Mouse (Mus musculus): ENCODE data around the gene Rnf31. TPM values are rescaled to one million over a fixed set of nuclear protein-coding genes. Genes with fewer than 3 reads are reported as not detected.

The Rnf31 gene
- total and polyA plus RNA-seq, 2 experiments from 2014 or later = 13.6 to 15.0 TPM

DNA sequence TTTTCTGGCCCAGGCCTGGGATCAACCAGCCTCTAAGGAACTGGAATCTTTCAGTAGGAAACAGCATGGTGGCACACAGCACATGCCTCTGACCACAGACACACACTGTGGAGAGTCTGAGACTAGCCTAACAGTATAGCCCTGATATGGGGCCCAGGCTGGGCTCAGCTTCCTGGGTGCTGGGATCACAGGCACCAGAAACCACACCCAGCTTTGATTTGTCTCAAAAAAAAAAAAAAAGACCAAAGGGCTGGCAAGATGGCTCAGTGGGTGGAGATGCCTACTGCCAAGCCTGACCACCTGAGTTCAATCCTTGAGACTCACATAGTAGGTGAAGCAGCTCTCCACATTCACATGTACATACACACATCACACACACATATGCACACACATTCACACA lies 36.9 kb upstream of the Rnf31 start:
- no peaks in the 10 kb centered on the region for H3K4me1 ChIP-seq (ENCODE audit: control insufficient read depth, insufficient read depth)
- H3K4me3 ChIP-seq (ENCODE audit: low read depth, low read length) = no peak overlapping the region
- no peak for DNase-seq (ENCODE audit: low spot score)
- no peaks in the 10 kb centered on the region; the same call in 1 of the 2 replicates for H3K36me3 ChIP-seq (replicated peaks; ENCODE audit: control insufficient read depth, insufficient read depth, low read length)
- no peak overlapping the region for H3K4me2 ChIP-seq (ENCODE audit: low read depth, low read length)
- no peak overlapping the region for H3K9ac ChIP-seq (replicated peaks; ENCODE audit: low read depth, low read length)
- TF ChIP-seq CTCF (IDR thresholded peaks at IDR 0.05; ENCODE audit: low read depth) (no peak), EP300 (IDR thresholded peaks at IDR 0.05; ENCODE audit: low read depth) (no peak)
- H3K27ac ChIP-seq (ENCODE audit: low read depth) = no peak overlapping the region
- ATAC-seq (ENCODE audit: insufficient read depth, low read depth) = no peak
- no peaks in the 10 kb centered on the region for H3K9me3 ChIP-seq (replicated peaks; ENCODE audit: control insufficient read depth, low read length)
- H3K27me3 ChIP-seq (ENCODE audit: control insufficient read depth, insufficient read depth, low read length) = no peaks in the 10 kb centered on the region

GRCm38 (mm10) chr14:55555788-55556187 lies 35.7 kb upstream of the Rnf31 start:
- Histone ChIP-seq H3K27ac (ENCODE audit: low read depth) (no peak overlapping the region), H3K4me1 (ENCODE audit: control insufficient read depth, insufficient read depth) (no peaks in the 10 kb centered on the region), H3K9ac (replicated peaks; ENCODE audit: low read depth, low read length) (no peak overlapping the region), H3K9me3 (replicated peaks; ENCODE audit: control insufficient read depth, low read length) (no peaks in the 10 kb centered on the region), H3K4me2 (ENCODE audit: low read depth, low read length) (no peak overlapping the region), H3K27me3 (ENCODE audit: control insufficient read depth, insufficient read depth, low read length) (no peaks in the 10 kb centered on the region), H3K36me3 (replicated peaks; ENCODE audit: control insufficient read depth, insufficient read depth, low read length) (no peaks in the 10 kb centered on the region), H3K4me3 (ENCODE audit: low read depth, low read length) (no peak overlapping the region)
- DNase-seq (ENCODE audit: low spot score) (no peak), ATAC-seq (ENCODE audit: insufficient read depth, low read depth) (no peak)
- TF ChIP-seq CTCF (IDR thresholded peaks at IDR 0.05; ENCODE audit: low read depth) (no peak), EP300 (IDR thresholded peaks at IDR 0.05; ENCODE audit: low read depth) (no peak)
- 61% methylated on average over 3 of the region's 3 CpGs for WGBS

DNA sequence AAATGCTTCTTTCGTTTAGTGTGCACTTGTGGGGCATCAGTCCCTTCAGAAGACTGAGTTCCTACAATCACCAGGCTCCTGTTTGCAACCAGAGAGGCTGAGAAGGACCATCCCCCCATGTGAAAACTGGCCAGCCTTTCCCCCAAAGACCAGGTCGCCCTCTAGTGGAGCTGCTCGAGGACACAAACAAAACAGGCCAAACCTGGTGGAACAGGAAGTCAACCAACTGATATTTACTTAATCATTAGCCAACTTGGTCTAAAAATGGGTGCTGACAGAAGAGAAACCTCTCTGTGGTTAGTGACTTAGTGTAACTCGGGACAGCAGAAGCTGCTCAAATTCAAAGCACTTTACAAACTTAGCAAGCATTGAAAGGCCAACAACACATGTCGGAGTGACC lies 34.5 kb upstream of the Rnf31 start:
- no peak for ATAC-seq (ENCODE audit: insufficient read depth, low read depth)
- 22% methylated on average over 5 of the region's 5 CpGs for WGBS
- peak; percentile 90 for TF ChIP-seq CTCF (IDR thresholded peaks at IDR 0.05; ENCODE audit: low read depth)
- TF ChIP-seq EP300 (IDR thresholded peaks at IDR 0.05; ENCODE audit: low read depth) = peak; percentile 33; the same call in 1 of the 2 replicates

GRCm38 (mm10) chr14:55557587-55557986 lies 33.9 kb upstream of the Rnf31 start:
- Histone ChIP-seq H3K9me3 (replicated peaks; ENCODE audit: control insufficient read depth, low read length) (no peaks in the 10 kb centered on the region), H3K4me3 (ENCODE audit: low read depth, low read length) (no peak overlapping the region), H3K27ac (ENCODE audit: low read depth) (0 out of 2 replicates have a peak overlapping the region, but pooled peaks have one; percentile 17), H3K27me3 (ENCODE audit: control insufficient read depth, insufficient read depth, low read length) (no peaks in the 10 kb centered on the region), H3K9ac (replicated peaks; ENCODE audit: low read depth, low read length) (no peak overlapping the region), H3K36me3 (replicated peaks; ENCODE audit: control insufficient read depth, insufficient read depth, low read length) (peaks cover 4% of the 10 kb centered on the region; the same call in 1 of the 2 replicates), H3K4me1 (ENCODE audit: control insufficient read depth, insufficient read depth) (peaks cover 6% of the 10 kb centered on the region), H3K4me2 (ENCODE audit: low read depth, low read length) (no peak overlapping the region)
- ATAC-seq (ENCODE audit: insufficient read depth, low read depth) (no peak), DNase-seq (ENCODE audit: low spot score) (no peak)
- TF ChIP-seq CTCF (IDR thresholded peaks at IDR 0.05; ENCODE audit: low read depth) (no peak), EP300 (IDR thresholded peaks at IDR 0.05; ENCODE audit: low read depth) (no peak)
- 83% methylated on average over 3 of the region's 3 CpGs for WGBS

More for the DNA sequence above, 34.5 kb upstream of the Rnf31 start:
- Histone ChIP-seq H3K4me1 (ENCODE audit: control insufficient read depth, insufficient read depth) (peaks cover 6% of the 10 kb centered on the region), H3K4me2 (ENCODE audit: low read depth, low read length) (no peak overlapping the region), H3K9ac (replicated peaks; ENCODE audit: low read depth, low read length) (no peak overlapping the region), H3K4me3 (ENCODE audit: low read depth, low read length) (no peak overlapping the region), H3K27ac (ENCODE audit: low read depth) (0 out of 2 replicates have a peak overlapping the region, but pooled peaks have one; percentile 17), H3K9me3 (replicated peaks; ENCODE audit: control insufficient read depth, low read length) (no peaks in the 10 kb centered on the region), H3K27me3 (ENCODE audit: control insufficient read depth, insufficient read depth, low read length) (no peaks in the 10 kb centered on the region), H3K36me3 (replicated peaks; ENCODE audit: control insufficient read depth, insufficient read depth, low read length) (no peaks in the 10 kb centered on the region)
- peak; percentile 80 for DNase-seq (ENCODE audit: low spot score)

DNA sequence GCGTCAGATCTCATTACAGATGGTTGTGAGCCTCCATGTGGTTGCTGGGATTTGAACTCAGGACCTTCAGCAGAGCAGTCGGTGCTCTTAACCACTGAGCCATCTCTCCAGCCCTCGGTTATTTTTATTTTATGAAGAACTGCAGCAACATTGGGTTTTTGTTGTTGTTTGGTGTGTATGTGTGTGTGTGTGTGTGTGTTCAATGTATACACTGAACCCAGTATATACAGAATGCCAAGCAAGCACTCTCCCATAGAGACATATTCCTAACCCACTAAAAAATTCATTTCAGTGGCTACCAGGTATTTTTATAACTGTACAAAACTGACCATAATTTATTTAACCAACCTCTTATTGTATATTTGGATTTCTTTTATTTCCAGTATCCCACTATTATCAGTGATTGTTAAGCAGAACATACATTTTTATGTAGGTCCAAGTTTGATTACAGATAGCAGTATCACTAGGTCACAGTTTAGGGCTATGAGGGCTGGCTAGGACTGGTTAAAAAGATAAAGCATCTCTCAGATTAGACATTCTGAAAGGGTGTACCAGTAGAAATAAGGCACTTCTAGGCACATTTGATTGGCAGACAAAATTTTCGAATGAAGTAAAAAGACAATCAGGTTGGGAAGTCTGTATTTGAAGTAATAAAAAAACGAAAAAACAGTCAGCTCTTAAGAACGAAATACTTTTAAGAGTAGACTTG lies 32.6 kb upstream of the Rnf31 start:
- H3K4me1 ChIP-seq (ENCODE audit: control insufficient read depth, insufficient read depth) = peaks cover 6% of the 10 kb centered on the region
- ATAC-seq (ENCODE audit: insufficient read depth, low read depth) (no peak), DNase-seq (ENCODE audit: low spot score) (no peak)
- WGBS = 54% methylated on average over 6 of the region's 6 CpGs
- no peak overlapping the region for H3K9ac ChIP-seq (replicated peaks; ENCODE audit: low read depth, low read length)
- no peaks in the 10 kb centered on the region for H3K27me3 ChIP-seq (ENCODE audit: control insufficient read depth, insufficient read depth, low read length)
- peak overlapping the region; percentile 77 for H3K4me3 ChIP-seq (ENCODE audit: low read depth, low read length)
- peaks cover 17% of the 10 kb centered on the region for H3K36me3 ChIP-seq (replicated peaks; ENCODE audit: control insufficient read depth, insufficient read depth, low read length)
- no peak for TF ChIP-seq EP300 (IDR thresholded peaks at IDR 0.05; ENCODE audit: low read depth)
- no peak for TF ChIP-seq CTCF (IDR thresholded peaks at IDR 0.05; ENCODE audit: low read depth)
- H3K9me3 ChIP-seq (replicated peaks; ENCODE audit: control insufficient read depth, low read length) = no peaks in the 10 kb centered on the region
- H3K4me2 ChIP-seq (ENCODE audit: low read depth, low read length) = peak overlapping the region; percentile 77; the same call in 1 of the 2 replicates
- peak overlapping the region; percentile 99 for H3K27ac ChIP-seq (ENCODE audit: low read depth)

Measured in heart, postnatal 0 days (tissue).